ENCODE assay signal across 20 mouse cellular contexts in genomic region chr11:21153111-21153510, GRCm38 (mm10).
"Had no signal": no experiment of that assay in that cellular context is flagged by ENCODE, and none has a peak within 500 bp of the region (broad histone marks: within the 10 kb centered on the region; RNA-seq: fewer than 3 reads in every experiment).

No protein-coding gene starts in this region.

- H3K27ac ChIP-seq: hindbrain, embryonic 15.5 days; layer of hippocampus, adult 2 months; limb, embryonic 10.5 days; limb, embryonic 13.5 days; liver, embryonic 12.5 days; liver, embryonic 15.5 days; lung, embryonic 15.5 days; macrophage; midbrain, embryonic 12.5 days; midbrain, embryonic 15.5 days; neural tube, embryonic 12.5 days; neural tube, embryonic 15.5 days; stomach, embryonic 15.5 days had no signal

- H3K9ac ChIP-seq: hindbrain, embryonic 15.5 days; limb, embryonic 13.5 days; liver, embryonic 12.5 days; liver, embryonic 15.5 days; lung, embryonic 15.5 days; midbrain, embryonic 12.5 days; midbrain, embryonic 15.5 days; neural tube, embryonic 12.5 days; neural tube, embryonic 15.5 days; stomach, embryonic 15.5 days had no signal

- H3K4me3 ChIP-seq: hindbrain, embryonic 15.5 days; layer of hippocampus, adult 2 months; limb, embryonic 10.5 days; limb, embryonic 13.5 days; liver, embryonic 12.5 days; liver, embryonic 15.5 days; lung, embryonic 15.5 days; midbrain, embryonic 12.5 days; midbrain, embryonic 15.5 days; neural tube, embryonic 12.5 days; neural tube, embryonic 15.5 days; stomach, embryonic 15.5 days had no signal

- H3K27me3 ChIP-seq: hindbrain, embryonic 15.5 days; limb, embryonic 13.5 days; liver, embryonic 12.5 days; liver, embryonic 15.5 days; lung, embryonic 15.5 days; midbrain, embryonic 12.5 days; midbrain, embryonic 15.5 days; neural tube, embryonic 12.5 days; neural tube, embryonic 15.5 days; stomach, embryonic 15.5 days had no signal

- ATAC-seq: intestine, postnatal 0 days; liver, embryonic 12.5 days; midbrain, embryonic 15.5 days had no signal

- DNase-seq: layer of hippocampus, adult 9-11 months; liver; retina, postnatal 1 day; right cerebral cortex, postnatal 25 days; spleen, adult 18-20 months; thymus, postnatal 25 days had no signal

- H3K4me1 ChIP-seq: hindbrain, embryonic 15.5 days; limb, embryonic 10.5 days; liver, embryonic 12.5 days; liver, embryonic 15.5 days; lung, embryonic 15.5 days; midbrain, embryonic 12.5 days; midbrain, embryonic 15.5 days; neural tube, embryonic 12.5 days; neural tube, embryonic 15.5 days; stomach, embryonic 15.5 days had no signal

- H3K4me2 ChIP-seq: hindbrain, embryonic 15.5 days; limb, embryonic 13.5 days; liver, embryonic 12.5 days; liver, embryonic 15.5 days; lung, embryonic 15.5 days; midbrain, embryonic 12.5 days; midbrain, embryonic 15.5 days; neural tube, embryonic 12.5 days; neural tube, embryonic 15.5 days; stomach, embryonic 15.5 days had no signal

- H3K9me3 ChIP-seq: hindbrain, embryonic 15.5 days; limb, embryonic 10.5 days; limb, embryonic 13.5 days; liver, embryonic 12.5 days; liver, embryonic 15.5 days; lung, embryonic 15.5 days; midbrain, embryonic 12.5 days; midbrain, embryonic 15.5 days; neural tube, embryonic 12.5 days; neural tube, embryonic 15.5 days; stomach, embryonic 15.5 days had no signal
